Mouse (Mus musculus) MEL (cell line): Measurements from ENCODE around the gene Eif2b3. TPM values are rescaled to one million over a fixed set of nuclear protein-coding genes. Genes with fewer than 3 reads are reported as not detected.
A peak's percentile ranks its signal among the peaks of the same experiment; 100 is the strongest.

ENCODE experiments used
- DNase-seq: peaks from one replicate; pipeline ENCODE4 v3.0.0; 2011; ENCODE audit warnings: low read depth, low spot score
- H3K27ac ChIP-seq: 2 replicates; pipeline ENCODE4 v1.5.1; 2012; ENCODE audit warnings: low read depth, mild to moderate bottlenecking, control low read depth, low read length, moderate library complexity; ENCODE audit not compliant: control insufficient read depth
- H3K27me3 ChIP-seq, 2 experiments: fragments of 150-350 bp in 1 of 2; sonication (generic) in 1 of 2; 2 replicates each; pipeline ENCODE4 v1.6.1; 2012; ENCODE audit warnings: low read length in 2 of 2, mild to moderate bottlenecking in 2 of 2, improper control_type of control experiment in 1 of 2, moderate library complexity in 1 of 2; ENCODE audit not compliant: insufficient read depth in 2 of 2, control insufficient read depth in 1 of 2
- H3K36me3 ChIP-seq, 2 experiments: 2 replicates each; pipeline ENCODE4 v1.6.1; 2012 to 2014; ENCODE audit warnings: low read length in 2 of 2, improper control_type of control experiment in 1 of 2, inconsistent platforms in 1 of 2, mild to moderate bottlenecking in 1 of 2; ENCODE audit not compliant: insufficient read depth in 2 of 2, control insufficient read depth in 1 of 2
- H3K4me1 ChIP-seq, 2 experiments: fragments of 150-350 bp in 1 of 2; sonication (generic) in 1 of 2; 2 replicates each; pipeline ENCODE4 v1.6.1; 2012; ENCODE audit warnings: low read length in 2 of 2, improper control_type of control experiment in 1 of 2, mild to moderate bottlenecking in 1 of 2; ENCODE audit not compliant: insufficient read depth in 2 of 2, control insufficient read depth in 1 of 2
- H3K4me3 ChIP-seq, 2 experiments: fragments of 150-350 bp in 1 of 2; sonication (generic) in 1 of 2; 2 replicates each; pipeline ENCODE4 v1.5.1; 2012; ENCODE audit warnings: low read depth in 2 of 2, low read length in 2 of 2, mild to moderate bottlenecking in 2 of 2, moderate library complexity in 2 of 2, control low read depth in 1 of 2, improper control_type of control experiment in 1 of 2; ENCODE audit not compliant: control insufficient read depth in 1 of 2, insufficient read depth in 1 of 2
- H3K79me2 ChIP-seq: 2 replicates; pipeline ENCODE4 v1.6.1; 2012; ENCODE audit warnings: mild to moderate bottlenecking, low read length, moderate library complexity; ENCODE audit not compliant: control insufficient read depth, poor library complexity, insufficient read depth
- H3K9ac ChIP-seq: 2 replicates; pipeline ENCODE4 v1.6.1; 2012; ENCODE audit warnings: low read depth, mild to moderate bottlenecking, control low read depth, low read length, moderate library complexity; ENCODE audit not compliant: control insufficient read depth, poor library complexity, severe bottlenecking
- H3K9me3 ChIP-seq: fragments of 150-350 bp; sonication (generic); replicated peaks from 2 replicates; pipeline ENCODE4 v1.6.1; 2012; ENCODE audit warnings: mild to moderate bottlenecking, low read length, improper control_type of control experiment, moderate library complexity; ENCODE audit not compliant: insufficient read depth
- CHD1 ChIP-seq: IDR thresholded peaks from 2 replicates; pipeline ENCODE4 v1.6.1; 2012; ENCODE audit warnings: low read depth, mild to moderate bottlenecking, inconsistent platforms, low read length, improper control_type of control experiment
- CTCF ChIP-seq, 3 experiments: IDR thresholded peaks in 2 of 3; conservative IDR thresholded peaks in 1 of 3; 2 replicates each; pipeline ENCODE4 v1.5.1; 2011 to 2012; ENCODE audit warnings: low read length in 3 of 3, low read depth in 2 of 3, mild to moderate bottlenecking in 2 of 3, improper control_type of control experiment in 1 of 3, inconsistent platforms in 1 of 3, mixed read lengths in 1 of 3, moderate library complexity in 1 of 3; ENCODE audit not compliant: control insufficient read depth in 1 of 3, insufficient read depth in 1 of 3, poor library complexity in 1 of 3, severe bottlenecking in 1 of 3
- E2F4 ChIP-seq: IDR thresholded peaks from 2 replicates; pipeline ENCODE4 v1.6.1; 2011; ENCODE audit warnings: low read depth, low read length, improper control_type of control experiment, borderline replicate concordance
- GABPA ChIP-seq: IDR thresholded peaks from 2 replicates; pipeline ENCODE4 v1.6.1; 2012; ENCODE audit warnings: low read depth, mild to moderate bottlenecking, inconsistent platforms, low read length, improper control_type of control experiment, moderate library complexity
- GATA1 ChIP-seq: IDR thresholded peaks from 2 replicates; pipeline ENCODE4 v1.6.1; 2011; ENCODE audit warnings: low read depth, low read length, improper control_type of control experiment
- HCFC1 ChIP-seq: IDR thresholded peaks from 2 replicates; pipeline ENCODE4 v1.6.1; 2012; ENCODE audit warnings: low read depth, mild to moderate bottlenecking, inconsistent platforms, low read length, improper control_type of control experiment, moderate library complexity
- MAZ ChIP-seq: IDR thresholded peaks from 2 replicates; pipeline ENCODE4 v1.6.1; 2012; ENCODE audit warnings: low read depth, mild to moderate bottlenecking, inconsistent platforms, low read length, improper control_type of control experiment
- MEF2A ChIP-seq: IDR thresholded peaks from 2 replicates; pipeline ENCODE4 v1.6.1; 2014; ENCODE audit warnings: low read depth, mild to moderate bottlenecking, inconsistent platforms, low read length, improper control_type of control experiment; ENCODE audit not compliant: poor library complexity, insufficient replicate concordance, severe bottlenecking; ENCODE audit errors: extremely low read depth
- MXI1 ChIP-seq: IDR thresholded peaks from 2 replicates; pipeline ENCODE4 v1.6.1; 2011; ENCODE audit warnings: mild to moderate bottlenecking, low read depth, low read length, improper control_type of control experiment
- MYB ChIP-seq: IDR thresholded peaks from 2 replicates; pipeline ENCODE4 v1.6.1; 2011; ENCODE audit warnings: mild to moderate bottlenecking, low read depth, low read length, improper control_type of control experiment
- POLR2A ChIP-seq, 2 experiments: IDR thresholded peaks; 2 replicates each; pipeline ENCODE4 v1.6.1; 2011 to 2012; ENCODE audit warnings: low read length in 2 of 2, mild to moderate bottlenecking in 2 of 2, control low read depth in 1 of 2, improper control_type of control experiment in 1 of 2, low read depth in 1 of 2, moderate library complexity in 1 of 2; ENCODE audit not compliant: control insufficient read depth in 1 of 2, insufficient read depth in 1 of 2, poor library complexity in 1 of 2
- RAD21 ChIP-seq: IDR thresholded peaks from 2 replicates; pipeline ENCODE4 v1.6.1; 2011; ENCODE audit warnings: mild to moderate bottlenecking, low read depth, low read length, improper control_type of control experiment
- RCOR1 ChIP-seq: IDR thresholded peaks from 2 replicates; pipeline ENCODE4 v1.6.1; 2012; ENCODE audit warnings: low read depth, mild to moderate bottlenecking, inconsistent platforms, low read length, improper control_type of control experiment
- SIN3A ChIP-seq: IDR thresholded peaks from 2 replicates; pipeline ENCODE4 v1.6.1; 2012; ENCODE audit warnings: low read length, improper control_type of control experiment, inconsistent platforms
- SMC3 ChIP-seq: IDR thresholded peaks from 2 replicates; pipeline ENCODE4 v1.6.1; 2011; ENCODE audit warnings: low read depth, low read length, improper control_type of control experiment
- TAL1 ChIP-seq: IDR thresholded peaks from 2 replicates; pipeline ENCODE4 v1.6.1; 2012; ENCODE audit warnings: mild to moderate bottlenecking, inconsistent platforms, low read length, moderate library complexity, mixed read lengths
- TBP ChIP-seq: IDR thresholded peaks from 2 replicates; pipeline ENCODE4 v1.8.0; 2011; ENCODE audit warnings: low read depth, low read length, improper control_type of control experiment
- USF2 ChIP-seq, 2 experiments: IDR thresholded peaks; 2 replicates each; pipeline ENCODE4 v1.6.1; 2011 to 2012; ENCODE audit warnings: improper control_type of control experiment in 2 of 2, low read length in 2 of 2, borderline replicate concordance in 1 of 2, inconsistent platforms in 1 of 2, low read depth in 1 of 2, mild to moderate bottlenecking in 1 of 2; ENCODE audit not compliant: insufficient read depth in 1 of 2
- ZMIZ1 ChIP-seq: IDR thresholded peaks from 2 replicates; pipeline ENCODE4 v1.6.1; 2012; ENCODE audit warnings: low read depth, mild to moderate bottlenecking, inconsistent platforms, low read length, improper control_type of control experiment, moderate library complexity
- polyA plus RNA-seq, 2 experiments: library from polyadenylated mRNA; stranded (reverse) in 1 of 2; unstranded in 1 of 2; fragments of >175 nt in 1 of 2; fragments of >200 nt in 1 of 2; gene quantifications; 2 replicates each; pipeline versions ENCODE4 v1.2.1 to v1.2.4; 2012; ENCODE audit warnings: low replicate concordance in 2 of 2, low read depth in 1 of 2; ENCODE audit not compliant: insufficient read length in 2 of 2, insufficient read depth in 1 of 2, missing spikeins in 1 of 2
- total RNA-seq: library from RNA; depleted of rRNA; stranded (reverse); fragments of 300-350 nt; gene quantifications from 2 replicates; pipeline ENCODE4 v1.2.3, GENCODE M21; 2012

Eif2b3 gene
- total and polyA plus RNA-seq, 3 experiments = 77.5 to 79.3 TPM; not detected in 1

GRCm38 (mm10) chr4:117113237-117113636 lies 94.0 kb downstream of the Eif2b3 start:
- Histone ChIP-seq H3K9me3 (no peaks in the 10 kb centered on the region), H3K4me1 (no peaks in the 10 kb centered on the region), H3K9ac (no peak overlapping the region), H3K27ac (no peak overlapping the region), H3K4me3 (no peak overlapping the region), H3K27me3 (no peaks in the 10 kb centered on the region), H3K36me3 (no peaks in the 10 kb centered on the region), H3K79me2 (no peaks in the 10 kb centered on the region)
- DNase-seq = peak; percentile 53
- TF ChIP-seq SMC3 (peak; percentile 47), TAL1 (no peak), ZMIZ1 (no peak), RAD21 (peak; percentile 39), CTCF (IDR thresholded peaks at IDR 0.05 in 2 of 3, conservative IDR thresholded peaks at IDR 0.05 in 1 of 3; ENCODE audit: control insufficient read depth in 1 of 3, insufficient read depth in 1 of 3, low read depth in 2 of 3, low read length in 3 of 3, poor library complexity in 1 of 3, severe bottlenecking in 1 of 3) (peak in 2 of 3 experiments; percentile 52 to 55; a peak in 4 of 6 replicates)

DNA sequence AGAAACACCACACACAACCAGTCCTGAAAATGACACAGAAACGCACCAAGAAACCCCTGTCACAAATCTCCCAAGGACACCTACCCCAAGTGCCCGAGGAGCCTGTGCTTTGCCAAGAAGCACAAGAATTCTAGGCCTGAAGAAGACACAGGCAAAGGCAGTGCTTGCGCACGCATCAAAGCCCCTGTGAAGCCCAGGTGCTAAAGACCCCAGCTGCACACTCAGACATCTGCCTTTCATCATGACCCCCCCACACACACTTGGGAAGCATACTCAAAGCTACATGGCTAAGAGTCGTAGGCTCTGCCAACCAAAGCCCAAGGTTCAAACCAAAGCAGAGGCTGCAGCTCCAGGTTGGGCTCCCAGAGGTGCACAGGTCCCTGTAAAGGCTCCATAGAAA lies 96.4 kb downstream of the Eif2b3 start:
- Histone ChIP-seq H3K27ac (no peak overlapping the region), H3K79me2 (peaks cover 8% of the 10 kb centered on the region), H3K9me3 (no peaks in the 10 kb centered on the region), H3K4me3 (no peak overlapping the region), H3K36me3 (peaks cover 0 to 4% of the 10 kb centered on the region in 2 experiments; a peak in 2 of 4 replicates), H3K4me1 (no peaks in the 10 kb centered on the region), H3K27me3 (no peaks in the 10 kb centered on the region), H3K9ac (no peak overlapping the region)
- TF ChIP-seq CHD1 = no peak
- no peak for TF ChIP-seq GABPA
- no peak for TF ChIP-seq POLR2A (IDR thresholded peaks at IDR 0.05; ENCODE audit: control insufficient read depth in 1 of 2, insufficient read depth in 1 of 2, low read depth in 1 of 2, low read length in 2 of 2, poor library complexity in 1 of 2)
- TF ChIP-seq E2F4 = no peak
- TF ChIP-seq RCOR1 = no peak
- TF ChIP-seq MEF2A = no peak
- TF ChIP-seq MAZ = no peak
- no peak for TF ChIP-seq SMC3
- no peak for TF ChIP-seq MXI1
- no peak for TF ChIP-seq MYB
- no peak for TF ChIP-seq TAL1
- TF ChIP-seq USF2 (IDR thresholded peaks at IDR 0.05; ENCODE audit: borderline replicate concordance in 1 of 2, insufficient read depth in 1 of 2, low read depth in 1 of 2, low read length in 2 of 2) = no peak
- TF ChIP-seq GATA1 = no peak
- no peak for TF ChIP-seq HCFC1
- TF ChIP-seq TBP = no peak
- TF ChIP-seq SIN3A = no peak
- no peak for DNase-seq
